Mouse (Mus musculus): Measurements from ENCODE around the gene Mon1a.

Mon1a gene

GRCm38 (mm10) chr9:107908410-107909158 is 20.6 kb downstream of the Mon1a start:
- peak; percentile 54 to 85 for DNase-seq (ENCODE audit: low spot score in 2 of 2)

GRCm38 (mm10) chr9:107910025-107910769 is 22.2 kb downstream of the Mon1a start:
- DNase-seq (ENCODE audit: low spot score in 2 of 2) = peak; percentile 62 to 79

- DNase-seq (ENCODE audit: low spot score in 2 of 2) = no peak
These were observed 26.9 kb downstream of the Mon1a start for GRCm38 (mm10) chr9:107914764-107915420.

- no peak for DNase-seq (ENCODE audit: low spot score in 2 of 2)
These were observed 30.1 kb downstream of the Mon1a start for GRCm38 (mm10) chr9:107917895-107918608.

- no peak for DNase-seq (ENCODE audit: low spot score in 2 of 2)
These were observed 30.9 kb downstream of the Mon1a start for GRCm38 (mm10) chr9:107918884-107919283.

GRCm38 (mm10) chr9:107919441-107919840 is 31.5 kb downstream of the Mon1a start:
- no peak for DNase-seq (ENCODE audit: low spot score in 2 of 2)

GRCm38 (mm10) chr9:107923021-107923420 is 35.1 kb downstream of the Mon1a start:
- peak in 1 of 2 experiments; percentile 58 for DNase-seq (ENCODE audit: low spot score in 2 of 2)

- no peak for DNase-seq (ENCODE audit: low spot score in 2 of 2)
These were observed 36.0 kb downstream of the Mon1a start for GRCm38 (mm10) chr9:107923956-107924355.

GRCm38 (mm10) chr9:107925251-107925650 is 37.3 kb downstream of the Mon1a start:
- DNase-seq (ENCODE audit: low spot score in 2 of 2) = no peak

GRCm38 (mm10) chr9:107926920-107927420 is 39.0 kb downstream of the Mon1a start:
- DNase-seq (ENCODE audit: low spot score in 2 of 2) = no peak

GRCm38 (mm10) chr9:107927749-107928148 is 39.8 kb downstream of the Mon1a start:
- no peak for DNase-seq (ENCODE audit: low spot score in 2 of 2)

GRCm38 (mm10) chr9:107928169-107928568 is 40.2 kb downstream of the Mon1a start, which contains the start of gene Actl11:
Gene Actl11, plus strand, starts transcription at chr9:107928469.
- DNase-seq (ENCODE audit: low spot score in 2 of 2) = no peak

- DNase-seq (ENCODE audit: low spot score in 2 of 2) = no peak
These were observed 44.3 kb downstream of the Mon1a start for GRCm38 (mm10) chr9:107932221-107932620.

- no peak for DNase-seq (ENCODE audit: low spot score in 2 of 2)
These were observed 46.2 kb downstream of the Mon1a start for GRCm38 (mm10) chr9:107934146-107934545.

GRCm38 (mm10) chr9:107935374-107935773 is 47.4 kb downstream of the Mon1a start, which contains the start of gene Camkv:
Gene Camkv, plus strand, starts transcription at chr9:107935674.
- no peak for DNase-seq (ENCODE audit: low spot score in 2 of 2)

GRCm38 (mm10) chr9:107935790-107936214 is 47.9 kb downstream of the Mon1a start:
- no peak for DNase-seq (ENCODE audit: low spot score in 2 of 2)

- DNase-seq (ENCODE audit: low spot score in 2 of 2) = no peak
These were observed 48.4 kb downstream of the Mon1a start for GRCm38 (mm10) chr9:107936215-107936822.

- DNase-seq (ENCODE audit: low spot score in 2 of 2) = no peak
These were observed 48.9 kb downstream of the Mon1a start for GRCm38 (mm10) chr9:107936831-107937230.

- DNase-seq (ENCODE audit: low spot score in 2 of 2) = no peak
These were observed 59.6 kb downstream of the Mon1a start for GRCm38 (mm10) chr9:107947241-107948194.
